Mouse (Mus musculus) G1E (cell line): ENCODE measurements at regions not wholly inside any gene's neighbourhood (a gene's known extent, or its start where the extent isn't known, plus 50 kb on each side); places are given as distances from the start of the nearest gene placed in this dataset.

ENCODE experiments used
- CTCF ChIP-seq: IDR thresholded peaks from 2 replicates; pipeline ENCODE4 v1.5.1; 2012; ENCODE audit warnings: low read depth, low read length, inconsistent platforms, mixed read lengths
- GATA1 ChIP-seq: IDR thresholded peaks from 2 replicates; pipeline ENCODE4 v1.6.1; 2012; ENCODE audit warnings: borderline replicate concordance, low read length, inconsistent platforms, mixed read lengths
- GATA2 ChIP-seq: IDR thresholded peaks from 2 replicates; pipeline ENCODE4 v1.6.1; 2012; ENCODE audit warnings: low read depth, low read length, inconsistent platforms, borderline replicate concordance
- POLR2AphosphoS5 ChIP-seq: IDR thresholded peaks from 2 replicates; pipeline ENCODE4 v1.6.1; 2012; ENCODE audit warnings: low read depth, low read length, inconsistent platforms; ENCODE audit not compliant: insufficient replicate concordance
- TAL1 ChIP-seq: conservative IDR thresholded peaks from 2 replicates; pipeline ENCODE4 v1.6.1; 2012; ENCODE audit warnings: low read depth, low read length, inconsistent platforms, mixed read lengths

- no peak for TF ChIP-seq TAL1
- no peak for TF ChIP-seq POLR2AphosphoS5
- TF ChIP-seq CTCF, result no peak
- no peak for TF ChIP-seq GATA1
- no peak for TF ChIP-seq GATA2
Measured at GRCm38 (mm10) chr13:97427537-97427936, 186.6 kb downstream of the Enc1 start.
